Mouse (Mus musculus): ENCODE data around the gene Wdr38. TPM values are rescaled to one million over a fixed set of nuclear protein-coding genes. Genes with fewer than 3 reads are reported as not detected.

The Wdr38 gene
- polyA plus RNA-seq, 1 experiment, result 0.44 TPM

- H3K4me3 ChIP-seq (ENCODE audit: extremely low read depth, insufficient read depth, insufficient read length), result no peak overlapping the region
- no peaks in the 10 kb centered on the region for H3K36me3 ChIP-seq (ENCODE audit: control insufficient read depth, insufficient read depth, low read length)
- H3K4me1 ChIP-seq (ENCODE audit: control insufficient read depth, insufficient read depth, insufficient read length), result no peaks in the 10 kb centered on the region
- H3K27ac ChIP-seq (ENCODE audit: insufficient read depth, low read length), result no peak overlapping the region
- H3K27me3 ChIP-seq (ENCODE audit: control insufficient read depth, insufficient read depth, low read length), result no peaks in the 10 kb centered on the region
- DNase-seq (ENCODE audit: low read depth in 1 of 2, low spot score in 2 of 2), result no peak
- 87% methylated on average over 21 of the region's 21 CpGs for WGBS
- TF ChIP-seq POLR2A (IDR thresholded peaks at IDR 0.05; ENCODE audit: low read depth, low read length), result no peak
- no peak for TF ChIP-seq CTCF (IDR thresholded peaks at IDR 0.05; ENCODE audit: extremely low read depth, insufficient read depth, insufficient read length, insufficient replicate concordance)
These were observed 21.1 kb upstream of the Wdr38 start for GRCm38 (mm10) chr2:38975941-38976805.

GRCm38 (mm10) chr2:38977837-38978236 is 19.4 kb upstream of the Wdr38 start:
- Histone ChIP-seq H3K36me3 (ENCODE audit: control insufficient read depth, insufficient read depth, low read length) (no peaks in the 10 kb centered on the region), H3K27ac (ENCODE audit: insufficient read depth, low read length) (no peak overlapping the region), H3K27me3 (ENCODE audit: control insufficient read depth, insufficient read depth, low read length) (no peaks in the 10 kb centered on the region), H3K4me3 (ENCODE audit: extremely low read depth, insufficient read depth, insufficient read length) (no peak overlapping the region), H3K4me1 (ENCODE audit: control insufficient read depth, insufficient read depth, insufficient read length) (no peaks in the 10 kb centered on the region)
- no peak for DNase-seq (ENCODE audit: low read depth in 1 of 2, low spot score in 2 of 2)
- TF ChIP-seq CTCF (IDR thresholded peaks at IDR 0.05; ENCODE audit: extremely low read depth, insufficient read depth, insufficient read length, insufficient replicate concordance), result no peak
- no peak for TF ChIP-seq POLR2A (IDR thresholded peaks at IDR 0.05; ENCODE audit: low read depth, low read length)
- WGBS, result 90% methylated on average over 4 of the region's 4 CpGs

- no peaks in the 10 kb centered on the region for H3K36me3 ChIP-seq (ENCODE audit: control insufficient read depth, insufficient read depth, low read length)
- no peak for TF ChIP-seq POLR2A (IDR thresholded peaks at IDR 0.05; ENCODE audit: low read depth, low read length)
- peak; percentile 17; the same call in 1 of the 2 replicates for TF ChIP-seq CTCF (IDR thresholded peaks at IDR 0.05; ENCODE audit: extremely low read depth, insufficient read depth, insufficient read length, insufficient replicate concordance)
- no peak overlapping the region for H3K27ac ChIP-seq (ENCODE audit: insufficient read depth, low read length)
- 93% methylated on average over 2 of the region's 2 CpGs for WGBS
- DNase-seq (ENCODE audit: low read depth in 1 of 2, low spot score in 2 of 2), result no peak
- no peak overlapping the region for H3K4me3 ChIP-seq (ENCODE audit: extremely low read depth, insufficient read depth, insufficient read length)
- no peaks in the 10 kb centered on the region for H3K4me1 ChIP-seq (ENCODE audit: control insufficient read depth, insufficient read depth, insufficient read length)
- no peaks in the 10 kb centered on the region for H3K27me3 ChIP-seq (ENCODE audit: control insufficient read depth, insufficient read depth, low read length)
These were observed 13.8 kb upstream of the Wdr38 start for GRCm38 (mm10) chr2:38983456-38983855.

GRCm38 (mm10) chr2:38986580-38986979 is 10.7 kb upstream of the Wdr38 start:
- 62% methylated on average over 3 of the region's 3 CpGs for WGBS
- no peak overlapping the region for H3K4me3 ChIP-seq (ENCODE audit: extremely low read depth, insufficient read depth, insufficient read length)
- H3K4me1 ChIP-seq (ENCODE audit: control insufficient read depth, insufficient read depth, insufficient read length), result no peaks in the 10 kb centered on the region
- DNase-seq (ENCODE audit: low read depth in 1 of 2, low spot score in 2 of 2), result no peak
- H3K36me3 ChIP-seq (ENCODE audit: control insufficient read depth, insufficient read depth, low read length), result no peaks in the 10 kb centered on the region
- H3K27ac ChIP-seq (ENCODE audit: insufficient read depth, low read length), result no peak overlapping the region
- TF ChIP-seq CTCF (IDR thresholded peaks at IDR 0.05; ENCODE audit: extremely low read depth, insufficient read depth, insufficient read length, insufficient replicate concordance), result no peak
- no peak for TF ChIP-seq POLR2A (IDR thresholded peaks at IDR 0.05; ENCODE audit: low read depth, low read length)
- no peaks in the 10 kb centered on the region for H3K27me3 ChIP-seq (ENCODE audit: control insufficient read depth, insufficient read depth, low read length)

GRCm38 (mm10) chr2:38987371-38987770 is 9.9 kb upstream of the Wdr38 start:
- Histone ChIP-seq H3K4me3 (ENCODE audit: extremely low read depth, insufficient read depth, insufficient read length) (no peak overlapping the region), H3K36me3 (ENCODE audit: control insufficient read depth, insufficient read depth, low read length) (no peaks in the 10 kb centered on the region), H3K27me3 (ENCODE audit: control insufficient read depth, insufficient read depth, low read length) (no peaks in the 10 kb centered on the region), H3K27ac (ENCODE audit: insufficient read depth, low read length) (peak overlapping the region; percentile 14; the same call in 1 of the 2 replicates), H3K4me1 (ENCODE audit: control insufficient read depth, insufficient read depth, insufficient read length) (no peaks in the 10 kb centered on the region)
- TF ChIP-seq CTCF (IDR thresholded peaks at IDR 0.05; ENCODE audit: extremely low read depth, insufficient read depth, insufficient read length, insufficient replicate concordance) (no peak), POLR2A (IDR thresholded peaks at IDR 0.05; ENCODE audit: low read depth, low read length) (no peak)
- WGBS, result 57% methylated on average over 1 of the region's 1 CpGs
- no peak for DNase-seq (ENCODE audit: low read depth in 1 of 2, low spot score in 2 of 2)

GRCm38 (mm10) chr2:38987803-38988510 is 9.3 kb upstream of the Wdr38 start:
- Histone ChIP-seq H3K36me3 (ENCODE audit: control insufficient read depth, insufficient read depth, low read length) (no peaks in the 10 kb centered on the region), H3K27ac (ENCODE audit: insufficient read depth, low read length) (peak overlapping the region; percentile 14; the same call in 1 of the 2 replicates), H3K4me1 (ENCODE audit: control insufficient read depth, insufficient read depth, insufficient read length) (no peaks in the 10 kb centered on the region), H3K4me3 (ENCODE audit: extremely low read depth, insufficient read depth, insufficient read length) (no peak overlapping the region), H3K27me3 (ENCODE audit: control insufficient read depth, insufficient read depth, low read length) (no peaks in the 10 kb centered on the region)
- 27% methylated on average over 6 of the region's 6 CpGs for WGBS
- DNase-seq (ENCODE audit: low read depth in 1 of 2, low spot score in 2 of 2), result no peak
- TF ChIP-seq POLR2A (IDR thresholded peaks at IDR 0.05; ENCODE audit: low read depth, low read length) (no peak), CTCF (IDR thresholded peaks at IDR 0.05; ENCODE audit: extremely low read depth, insufficient read depth, insufficient read length, insufficient replicate concordance) (no peak)

All from spleen, adult 2 months (tissue).